Mouse (Mus musculus) adrenal gland, adult 2 months (tissue): ENCODE measurements around the gene Tsku. TPM values are rescaled to one million over a fixed set of nuclear protein-coding genes. Genes with fewer than 3 reads are reported as not detected.
A peak's percentile ranks its signal among the peaks of the same experiment; 100 is the strongest.

Experiments used
- DNase-seq: peaks from one replicate; pipeline ENCODE4 v3.0.0; 2021
- long read RNA-seq: library from polyadenylated mRNA; stranded (forward); transcript quantifications from one replicate; pipeline ENCODE4 v2.0.0, GENCODE M21; 2021
- polyA plus RNA-seq: library from polyadenylated mRNA; depleted of rRNA; stranded (reverse); fragments of >200 nt; gene quantifications from 2 replicates; pipeline ENCODE4 v1.2.3, GENCODE M21; 2012; rRNA removed
- total RNA-seq, 2 experiments: library from RNA; stranded (reverse); gene quantifications; 2 replicates each; pipeline ENCODE4 v1.2.3; 2021

The Tsku gene
- total RNA-seq: 10 to 100 TPM; 22.4 to 41.5 TPM
- 52.3 and 58.9 TPM in 2 replicates for polyA plus RNA-seq
- long read RNA-seq, transcript Tsku-207 (2 exons, 2,310 nt): major isoform, 12 of 20 reads
- long read RNA-seq, partial matches to known transcripts: 4 of 20 reads
- long read RNA-seq, other reads (novel, unspliced or antisense): 1 of 20 reads

DNA sequence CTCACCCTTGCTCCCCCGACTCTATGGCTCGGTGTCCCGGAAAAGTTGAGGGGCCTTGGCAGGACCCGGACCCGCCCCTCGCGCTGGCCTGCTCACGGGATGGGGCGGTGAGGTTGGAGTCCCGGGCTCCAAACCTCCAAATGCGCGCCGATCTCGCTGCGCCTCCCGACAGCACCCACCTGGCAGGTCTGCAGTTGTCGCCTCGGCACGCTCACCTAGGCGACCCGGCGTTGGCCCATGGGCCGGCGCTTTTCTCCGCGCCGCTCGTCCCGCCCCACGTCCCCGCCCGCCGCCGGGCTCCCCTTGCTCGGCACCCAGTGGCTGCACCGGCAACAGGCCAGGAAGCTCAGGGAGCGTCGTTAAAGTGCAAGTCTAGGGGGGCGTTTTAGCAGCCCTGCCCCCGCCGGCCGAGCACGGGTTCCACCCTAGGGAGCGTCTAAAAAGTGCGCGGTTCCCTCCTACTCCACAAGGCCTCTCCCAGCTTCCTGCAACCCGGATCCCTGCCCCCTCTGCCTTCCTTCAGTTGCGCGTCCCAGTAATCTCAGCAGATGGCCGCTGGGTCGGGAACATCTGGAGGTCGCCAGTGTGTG, at the start of gene Tsku:
Gene Tsku (minus strand): TSS at position 266 of the 590 bp plus-strand sequence.
- DNase-seq: peak; percentile 95

GRCm38 (mm10) chr7:98407615-98408014, 46.5 kb upstream of the Tsku start:
- no peak for DNase-seq

DNA sequence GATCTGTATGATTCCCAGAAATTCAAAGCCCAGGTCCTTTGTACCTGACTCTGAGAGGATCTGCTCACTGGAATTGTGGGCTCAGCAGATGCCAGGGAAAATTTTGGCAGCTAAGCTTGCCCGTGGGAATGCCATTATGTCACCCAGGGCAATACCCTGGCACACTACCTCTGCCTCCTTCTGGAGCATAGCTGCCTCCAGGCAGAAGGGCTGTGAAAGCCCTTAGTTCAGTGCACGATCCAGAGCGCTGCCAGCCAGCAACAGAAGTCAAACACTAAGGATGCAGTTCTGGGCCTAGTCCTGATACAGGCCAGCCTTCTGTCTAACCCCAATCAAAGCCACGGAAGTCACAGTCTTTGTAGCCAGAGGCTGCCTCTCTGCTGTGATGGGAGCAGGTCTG, 42.9 kb upstream of the Tsku start:
- DNase-seq: no peak

- no peak for DNase-seq
Measured at GRCm38 (mm10) chr7:98402582-98403574, 41.8 kb upstream of the Tsku start.

GRCm38 (mm10) chr7:98392466-98393201, 31.5 kb upstream of the Tsku start:
- DNase-seq: peak; percentile 87

DNA sequence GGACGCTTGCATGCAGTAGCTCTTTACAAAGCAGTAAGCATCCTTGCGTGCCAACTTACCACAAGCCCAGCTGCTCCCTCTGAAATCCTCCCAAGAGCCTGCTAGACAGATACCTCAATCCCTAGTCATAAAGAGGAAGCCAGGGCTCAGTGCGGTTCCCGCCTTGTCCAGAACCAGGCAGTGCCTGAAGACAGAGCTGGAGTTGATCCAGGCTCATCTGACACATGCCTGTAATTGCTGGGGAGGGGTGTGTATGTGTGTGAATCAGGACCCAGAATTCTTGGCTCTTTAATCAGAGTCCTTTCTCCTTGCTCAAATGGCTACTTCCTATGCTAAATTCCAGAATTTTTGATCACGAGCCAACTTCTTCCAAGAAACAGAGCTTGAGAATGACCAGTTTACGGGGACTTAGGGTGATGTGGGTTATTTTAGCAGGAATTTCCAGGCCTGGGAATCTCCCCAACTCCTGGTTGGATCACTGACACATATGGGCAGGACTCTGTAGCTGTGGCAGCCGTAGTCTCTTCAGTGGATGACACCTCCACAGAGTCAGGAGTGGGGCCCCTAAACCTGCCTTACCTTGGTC, 30.3 kb upstream of the Tsku start:
- no peak for DNase-seq

- DNase-seq: peak; percentile 49
Measured at GRCm38 (mm10) chr7:98390486-98390885, 29.4 kb upstream of the Tsku start.

- no peak for DNase-seq
Measured at GRCm38 (mm10) chr7:98389656-98390055, 28.5 kb upstream of the Tsku start.

DNA sequence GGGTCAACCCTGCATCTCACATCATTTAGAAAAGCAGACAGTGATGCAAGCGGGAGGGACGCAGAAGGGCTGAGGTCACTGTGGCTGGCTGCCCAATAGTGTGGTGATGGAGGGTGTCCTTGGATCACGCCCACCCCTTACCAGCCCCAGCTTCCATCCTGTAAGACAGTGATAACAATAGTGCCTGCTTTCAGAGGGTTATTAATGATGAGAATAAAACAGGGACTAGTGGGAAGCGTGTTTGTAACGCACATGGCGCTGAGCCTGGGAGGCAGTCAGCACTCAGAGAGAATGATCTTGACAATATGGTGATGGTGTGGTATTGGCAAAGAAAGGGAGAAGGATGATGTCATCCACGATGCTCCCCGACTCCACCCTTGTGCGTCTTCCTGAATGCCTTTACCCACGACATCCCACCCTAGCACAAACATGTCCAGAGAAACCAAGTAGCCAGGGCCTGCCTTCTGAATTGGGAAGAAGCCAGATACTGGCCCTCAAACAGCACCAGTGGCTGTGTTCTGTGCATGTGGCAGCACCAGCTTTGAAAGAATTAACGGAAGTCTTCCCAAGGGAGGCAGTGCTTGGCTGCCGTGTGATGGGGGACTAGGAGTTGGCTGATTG, 27.9 kb upstream of the Tsku start:
- no peak for DNase-seq

GRCm38 (mm10) chr7:98387201-98387600, 26.1 kb upstream of the Tsku start:
- DNase-seq: no peak

DNA sequence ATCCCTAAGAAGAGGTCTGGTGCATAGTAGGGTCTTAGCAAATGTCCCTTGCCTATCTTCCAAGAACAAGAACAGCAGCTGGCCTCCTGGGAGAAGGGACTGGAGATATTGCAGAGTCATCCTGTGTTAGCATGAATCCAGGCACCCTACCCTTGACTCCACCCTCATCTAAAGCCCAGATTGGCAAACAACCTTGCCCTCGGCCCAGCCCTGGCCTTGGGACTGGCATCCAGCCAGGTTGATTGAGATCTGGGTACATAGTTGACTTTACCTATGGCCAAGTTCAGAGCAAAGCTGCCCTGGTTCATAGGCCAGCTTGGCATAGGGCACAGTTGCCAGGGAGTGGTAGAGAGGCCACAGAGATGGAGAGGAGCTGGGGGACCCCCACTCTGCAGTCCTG, 24.0 kb upstream of the Tsku start:
- DNase-seq: peak; percentile 84

DNA sequence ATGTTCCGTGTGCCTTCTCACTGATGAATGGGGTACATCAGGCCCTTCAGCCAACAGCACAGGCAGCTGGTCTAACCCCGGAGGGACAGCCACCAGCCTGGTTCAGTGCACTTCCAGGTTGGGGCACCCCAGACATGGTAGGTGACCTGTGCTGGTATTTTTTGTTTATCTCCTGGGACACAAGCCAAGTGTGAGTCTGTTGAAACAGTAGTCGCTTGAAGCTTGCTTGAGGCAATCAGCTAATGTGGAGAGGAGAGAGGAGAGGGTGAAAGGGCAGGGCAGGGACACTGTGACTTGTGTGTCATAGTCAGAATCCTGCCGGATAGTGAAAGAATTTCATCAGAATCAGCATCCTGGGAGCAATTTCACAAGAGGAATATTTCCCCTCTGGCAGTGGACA, 22.2 kb upstream of the Tsku start:
- peak; percentile 71 for DNase-seq

DNA sequence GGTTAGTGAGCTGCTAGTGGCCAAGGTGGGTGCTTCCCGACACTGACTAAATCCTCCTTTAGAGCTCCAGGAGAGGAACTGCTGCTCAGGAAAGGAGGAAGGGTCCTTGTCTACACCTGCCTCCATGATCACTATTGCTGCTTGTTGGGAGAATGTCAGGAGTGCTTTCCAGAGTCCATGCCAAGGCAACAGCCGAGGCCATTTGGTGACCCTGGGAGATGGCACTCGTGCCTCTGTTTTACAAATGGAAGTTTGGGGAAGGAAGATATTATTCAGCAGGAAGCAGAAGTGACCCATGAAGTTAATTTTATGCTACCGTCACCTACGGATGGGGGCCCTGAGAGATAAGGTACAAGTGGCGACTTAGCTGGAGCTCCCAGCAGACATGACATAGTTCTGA, 21.7 kb upstream of the Tsku start:
- peak; percentile 46 for DNase-seq

- no peak for DNase-seq
Measured at GRCm38 (mm10) chr7:98380224-98380925, 19.2 kb upstream of the Tsku start.

DNA sequence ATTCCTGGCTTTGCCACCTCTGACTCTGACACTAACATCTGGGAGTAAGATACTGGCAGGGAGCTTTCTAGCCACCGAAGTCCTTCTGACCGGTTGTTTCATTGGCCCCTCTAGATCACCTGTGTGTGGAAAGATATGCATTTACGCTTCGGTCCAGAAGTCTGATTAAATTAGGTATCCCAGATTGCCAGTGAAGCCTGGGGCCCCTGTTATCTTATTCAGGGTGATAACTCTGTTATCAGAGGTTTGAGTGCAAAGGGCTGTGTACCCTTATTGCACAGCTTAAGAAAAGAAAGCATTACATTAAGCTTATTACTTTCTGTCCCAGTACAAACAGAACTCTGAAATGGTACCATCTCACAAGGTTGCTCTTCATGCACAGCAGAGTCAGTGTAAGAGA, 18.1 kb upstream of the Tsku start:
- DNase-seq: no peak

GRCm38 (mm10) chr7:98377257-98377656, 16.1 kb upstream of the Tsku start:
- no peak for DNase-seq

- DNase-seq: no peak
Measured at GRCm38 (mm10) chr7:98371161-98371560, 10.0 kb upstream of the Tsku start.

DNA sequence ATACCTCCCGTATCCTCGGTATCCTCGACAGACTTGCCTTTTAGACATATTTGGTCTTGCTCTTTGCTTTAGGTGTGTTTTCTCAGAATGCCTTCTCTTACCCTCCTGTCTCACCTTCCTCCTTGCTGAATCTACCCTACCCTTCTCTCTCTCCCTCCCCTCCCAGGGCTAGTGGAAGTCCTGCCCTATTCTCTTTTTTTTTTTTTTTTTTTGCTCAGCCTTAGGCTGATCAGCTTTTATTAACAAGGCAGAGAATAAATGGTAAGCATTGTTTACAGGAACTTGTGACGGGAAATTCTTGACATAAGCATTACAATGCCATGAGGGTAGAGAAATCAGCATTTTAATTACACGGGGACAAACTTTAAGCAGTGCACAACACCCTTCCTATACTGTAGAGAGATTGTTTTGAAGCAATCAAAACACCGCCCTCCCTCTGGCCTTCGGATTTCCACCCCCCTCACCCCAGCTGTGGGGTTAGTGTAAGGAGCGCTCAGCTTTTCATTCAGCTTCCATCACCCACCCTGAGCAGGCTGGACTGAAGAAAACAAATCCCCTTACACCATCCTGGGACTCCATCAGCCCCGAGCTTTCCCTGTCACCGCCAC, 8.7 kb upstream of the Tsku start:
- DNase-seq: no peak

- DNase-seq: no peak
Measured at GRCm38 (mm10) chr7:98361662-98362061, 534 bp upstream of the Tsku start.

- DNase-seq: no peak
Measured at GRCm38 (mm10) chr7:98360621-98360990, 522 bp downstream of the Tsku start.
